Mouse (Mus musculus) cerebellum, adult 2 months (tissue): ENCODE data around the gene Trappc10.

Source experiments
- CTCF ChIP-seq: fragments of 200-500 bp; IDR thresholded peaks from 2 replicates; pipeline ENCODE4 v1.5.1; 2011; ENCODE audit warnings: low read depth, mild to moderate bottlenecking, control low read depth, low read length, moderate library complexity, borderline replicate concordance; ENCODE audit not compliant: insufficient read depth
- POLR2A ChIP-seq: fragments of 200-500 bp; IDR thresholded peaks from 2 replicates; pipeline ENCODE4 v1.6.1; 2011; ENCODE audit warnings: low read length, control low read depth, borderline replicate concordance; ENCODE audit not compliant: insufficient read depth

GRCm38 (mm10) chr10:78258142-78258675 is 13.8 kb upstream of the Trappc10 start:
- TF ChIP-seq CTCF: no peak
- no peak for TF ChIP-seq POLR2A
